Mouse (Mus musculus) myocyte (in vitro differentiated cells): Measurements from ENCODE around the gene BC052040.

Experiments
- MAX ChIP-seq: IDR thresholded peaks from one replicate; pipeline ENCODE4 v1.6.1; 2011; ENCODE audit warnings: low read depth, mild to moderate bottlenecking, control low read depth
- POLR2A ChIP-seq: IDR thresholded peaks from one replicate; pipeline ENCODE4 v1.6.1; 2011; ENCODE audit warnings: low read depth, mild to moderate bottlenecking, control low read depth, moderate library complexity; ENCODE audit not compliant: insufficient read length
- USF1 ChIP-seq: IDR thresholded peaks from one replicate; pipeline ENCODE4 v1.6.1; 2011; ENCODE audit warnings: low read depth, mild to moderate bottlenecking, control low read depth, moderate library complexity

DNA sequence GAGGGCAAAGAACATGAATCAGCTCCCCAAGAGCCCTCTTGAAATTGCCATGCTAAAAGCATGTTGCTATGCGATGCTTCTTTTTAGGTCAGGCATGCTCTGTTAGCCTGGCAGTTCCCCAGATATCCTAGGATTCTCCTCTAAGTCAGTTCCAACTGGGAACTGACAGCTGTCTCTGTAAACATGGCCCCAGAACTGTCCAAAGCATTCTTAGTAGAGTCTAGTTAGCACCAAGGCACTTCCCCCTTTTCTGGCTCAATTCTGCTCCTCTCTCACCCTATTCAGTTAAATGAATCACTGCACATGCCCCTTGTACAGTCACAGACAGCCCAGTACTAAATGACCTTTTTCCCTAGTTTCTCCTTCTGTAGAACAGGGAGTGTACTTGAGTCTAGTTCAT, 191.2 kb downstream of the BC052040 start:
- TF ChIP-seq POLR2A (no peak), MAX (no peak), USF1 (no peak)
